Mouse (Mus musculus): ENCODE measurements around the gene Zfp84.

GRCm38 (mm10) chr7:29764702-29765101 lies 3.6 kb upstream of the Zfp84 start:
- no peak for TF ChIP-seq TCF12 (IDR thresholded peaks at IDR 0.05; ENCODE audit: insufficient read depth, poor library complexity, severe bottlenecking)
- TF ChIP-seq POLR2A (IDR thresholded peaks at IDR 0.05; ENCODE audit: insufficient read length, low read depth) = no peak
- TF ChIP-seq MAX (IDR thresholded peaks at IDR 0.05; ENCODE audit: low read depth) = no peak
- TF ChIP-seq CEBPB (IDR thresholded peaks at IDR 0.05; ENCODE audit: insufficient read depth, poor library complexity, severe bottlenecking) = no peak
- TF ChIP-seq USF1 (IDR thresholded peaks at IDR 0.05; ENCODE audit: low read depth) = no peak

Data from myocyte (in vitro differentiated cells).